Mouse (Mus musculus): ENCODE measurements around the gene Crb3.

Crb3 gene

DNA sequence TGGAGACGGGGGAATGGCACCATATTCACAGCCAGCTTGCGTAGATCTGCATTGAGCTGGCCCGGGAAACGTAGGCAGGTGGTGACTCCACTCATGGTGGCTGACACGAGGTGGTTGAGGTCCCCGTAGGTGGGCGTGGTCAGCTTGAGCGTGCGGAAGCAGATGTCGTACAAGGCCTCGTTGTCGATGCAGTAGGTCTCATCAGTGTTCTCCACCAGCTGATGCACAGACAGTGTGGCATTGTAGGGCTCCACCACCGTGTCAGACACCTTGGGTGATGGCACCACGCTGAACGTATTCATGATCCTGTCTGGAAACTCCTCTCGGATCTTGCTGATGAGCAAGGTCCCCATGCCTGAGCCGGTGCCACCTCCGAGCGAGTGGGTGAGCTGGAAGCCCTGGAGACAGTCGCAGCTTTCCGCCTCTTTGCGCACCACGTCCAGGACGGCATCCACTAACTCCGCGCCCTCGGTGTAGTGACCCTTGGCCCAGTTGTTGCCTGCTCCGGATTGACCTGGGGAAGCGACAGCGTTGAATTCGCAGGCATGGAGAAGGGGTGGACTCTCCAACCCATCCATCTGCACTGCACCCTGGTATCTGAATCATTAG is 22.4 kb downstream of the Crb3 start:
- no peaks in the 10 kb centered on the region for H3K36me3 ChIP-seq (ENCODE audit: control insufficient read depth, insufficient read depth, low read length, poor library complexity, severe bottlenecking)
- no peak for DNase-seq (ENCODE audit: low read depth, low spot score)
- H3K27me3 ChIP-seq (ENCODE audit: control insufficient read depth, insufficient read depth, low read length, poor library complexity, severe bottlenecking), result no peaks in the 10 kb centered on the region

DNA sequence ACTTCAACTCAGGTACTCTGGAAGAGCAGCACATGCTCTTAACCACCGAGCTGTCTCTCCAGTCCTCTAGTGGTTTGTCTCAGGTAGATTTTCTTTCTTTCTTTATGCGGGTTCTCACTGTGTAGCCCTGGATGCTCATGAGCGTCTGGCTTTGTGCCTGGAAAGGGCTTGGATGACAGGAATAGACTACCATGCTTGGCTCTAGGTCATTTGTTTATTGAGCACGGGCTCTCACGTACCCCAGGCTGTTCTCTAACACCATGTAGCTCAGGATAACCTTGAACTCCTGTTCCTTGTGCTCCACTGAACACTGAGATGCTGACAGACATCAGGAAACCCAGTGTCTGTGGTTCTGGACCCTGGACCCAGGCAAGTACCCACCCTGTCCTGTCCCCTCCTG is 23.6 kb downstream of the Crb3 start:
- H3K36me3 ChIP-seq (ENCODE audit: control insufficient read depth, insufficient read depth, low read length, poor library complexity, severe bottlenecking), result no peaks in the 10 kb centered on the region
- H3K27me3 ChIP-seq (ENCODE audit: control insufficient read depth, insufficient read depth, low read length, poor library complexity, severe bottlenecking), result no peaks in the 10 kb centered on the region
- no peak for DNase-seq (ENCODE audit: low read depth, low spot score)

DNA sequence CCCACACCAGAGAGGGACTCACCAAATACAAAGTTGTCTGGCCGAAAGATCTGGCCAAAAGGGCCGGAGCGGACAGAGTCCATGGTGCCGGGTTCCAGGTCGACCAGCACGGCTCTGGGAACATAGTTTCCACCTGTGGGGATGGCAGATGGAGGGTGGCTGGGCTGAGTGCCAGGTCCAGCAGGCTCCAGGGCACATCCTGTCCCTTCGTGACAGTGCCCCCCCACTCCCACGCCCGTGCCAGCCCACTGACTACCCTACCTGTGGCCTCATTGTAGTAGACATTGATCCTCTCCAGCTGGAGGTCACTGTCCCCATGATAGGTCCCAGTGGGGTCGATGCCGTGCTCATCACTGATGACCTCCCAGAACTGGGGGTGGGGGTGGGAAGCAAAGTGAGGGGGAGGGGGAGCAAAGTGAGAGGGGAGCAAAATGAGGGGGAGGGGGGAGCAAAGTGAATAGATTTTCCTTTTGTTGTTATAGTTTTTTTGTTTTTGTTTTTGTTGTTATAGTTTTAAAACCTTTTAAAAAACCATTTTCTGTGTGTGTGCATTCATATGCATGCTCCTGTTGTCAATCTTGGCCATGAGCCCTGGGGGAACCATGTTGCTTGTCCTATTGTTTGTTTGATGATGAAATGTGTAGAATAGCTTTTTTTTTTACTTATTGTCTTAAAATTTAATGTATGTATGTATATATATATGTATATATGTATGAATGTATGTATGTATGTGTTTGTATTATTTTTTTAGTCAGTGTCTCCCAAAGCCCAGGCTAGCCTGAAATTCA is 27.3 kb downstream of the Crb3 start:
- DNase-seq (ENCODE audit: low read depth, low spot score), result no peak
- H3K36me3 ChIP-seq (ENCODE audit: control insufficient read depth, insufficient read depth, low read length, poor library complexity, severe bottlenecking), result no peaks in the 10 kb centered on the region

DNA sequence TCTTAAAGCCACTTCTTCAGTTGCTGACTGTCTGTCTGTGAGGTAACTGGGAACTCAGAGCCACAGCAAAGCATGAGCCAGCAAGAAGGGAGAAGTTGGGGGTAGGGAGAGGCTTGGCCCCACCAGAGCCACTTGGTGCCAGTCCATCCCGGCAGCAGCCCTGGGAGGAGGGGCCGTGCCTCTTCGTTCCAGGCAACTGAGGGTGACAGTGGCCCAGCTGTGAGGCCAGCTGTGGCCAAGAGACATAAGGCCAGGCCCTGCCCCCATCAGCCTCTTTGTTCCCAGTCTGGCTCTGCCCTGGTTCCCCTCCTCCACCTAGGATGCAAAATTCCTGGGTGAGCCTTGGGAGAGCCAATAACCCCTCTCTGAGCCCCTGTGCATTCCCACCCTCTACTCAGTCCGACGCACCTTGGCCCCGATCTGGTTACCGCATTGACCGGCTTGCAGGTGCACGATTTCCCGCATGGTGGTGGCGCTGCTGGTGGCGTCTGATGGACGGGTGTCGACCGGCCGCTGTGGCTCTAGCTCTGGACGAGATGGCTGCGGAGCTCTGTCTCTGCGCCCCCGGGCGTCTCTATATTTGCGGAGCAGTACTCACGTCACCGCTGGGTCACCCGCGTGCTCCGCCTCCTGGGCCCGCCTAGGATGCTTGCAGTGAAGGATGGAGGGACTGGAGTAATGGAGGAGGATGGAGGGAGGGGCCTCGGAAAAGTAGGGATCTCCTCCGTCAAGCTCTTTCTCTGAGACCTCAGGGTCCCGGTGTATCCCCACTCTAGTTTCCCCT is 28.3 kb downstream of the Crb3 start, which contains the start of gene Tubb4a:
TSS of gene Tubb4a (minus strand) at position 734 of the 784 bp plus-strand sequence.
- no peak for DNase-seq (ENCODE audit: low read depth, low spot score)
- no peaks in the 10 kb centered on the region; the same call in 1 of the 2 replicates for H3K27me3 ChIP-seq (ENCODE audit: control insufficient read depth, insufficient read depth, low read length, poor library complexity, severe bottlenecking)

More for the DNA sequence above, 27.3 kb downstream of the Crb3 start:
- no peaks in the 10 kb centered on the region; the same call in 1 of the 2 replicates for H3K27me3 ChIP-seq (ENCODE audit: control insufficient read depth, insufficient read depth, low read length, poor library complexity, severe bottlenecking)

DNA sequence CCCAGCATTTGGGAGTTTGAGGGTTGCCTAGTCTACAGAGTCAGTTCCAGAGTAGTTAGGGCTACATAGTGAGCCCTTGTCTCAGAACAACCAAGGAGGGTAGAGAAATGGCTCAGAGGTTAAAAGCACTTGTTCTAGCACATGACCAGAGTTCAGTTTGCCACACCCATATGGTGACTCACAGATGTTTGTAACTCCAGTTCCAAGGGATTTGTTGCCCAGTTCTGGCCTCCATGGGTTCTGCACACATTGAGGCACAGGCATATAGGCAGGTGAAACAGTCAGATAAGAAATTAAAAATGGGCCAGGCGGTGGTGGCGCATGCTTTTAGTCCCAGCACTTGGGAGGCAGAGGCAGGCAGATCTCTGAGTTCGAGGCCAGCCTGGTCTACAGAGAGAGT is 35.3 kb downstream of the Crb3 start:
- no peaks in the 10 kb centered on the region; the same call in 1 of the 2 replicates for H3K36me3 ChIP-seq (ENCODE audit: control insufficient read depth, insufficient read depth, low read length, poor library complexity, severe bottlenecking)
- DNase-seq (ENCODE audit: low read depth, low spot score), result no peak
- no peaks in the 10 kb centered on the region for H3K27me3 ChIP-seq (ENCODE audit: control insufficient read depth, insufficient read depth, low read length, poor library complexity, severe bottlenecking)

More for the DNA sequence above, 28.3 kb downstream of the Crb3 start, which contains the start of gene Tubb4a:
- no peaks in the 10 kb centered on the region; the same call in 1 of the 2 replicates for H3K36me3 ChIP-seq (ENCODE audit: control insufficient read depth, insufficient read depth, low read length, poor library complexity, severe bottlenecking)

DNA sequence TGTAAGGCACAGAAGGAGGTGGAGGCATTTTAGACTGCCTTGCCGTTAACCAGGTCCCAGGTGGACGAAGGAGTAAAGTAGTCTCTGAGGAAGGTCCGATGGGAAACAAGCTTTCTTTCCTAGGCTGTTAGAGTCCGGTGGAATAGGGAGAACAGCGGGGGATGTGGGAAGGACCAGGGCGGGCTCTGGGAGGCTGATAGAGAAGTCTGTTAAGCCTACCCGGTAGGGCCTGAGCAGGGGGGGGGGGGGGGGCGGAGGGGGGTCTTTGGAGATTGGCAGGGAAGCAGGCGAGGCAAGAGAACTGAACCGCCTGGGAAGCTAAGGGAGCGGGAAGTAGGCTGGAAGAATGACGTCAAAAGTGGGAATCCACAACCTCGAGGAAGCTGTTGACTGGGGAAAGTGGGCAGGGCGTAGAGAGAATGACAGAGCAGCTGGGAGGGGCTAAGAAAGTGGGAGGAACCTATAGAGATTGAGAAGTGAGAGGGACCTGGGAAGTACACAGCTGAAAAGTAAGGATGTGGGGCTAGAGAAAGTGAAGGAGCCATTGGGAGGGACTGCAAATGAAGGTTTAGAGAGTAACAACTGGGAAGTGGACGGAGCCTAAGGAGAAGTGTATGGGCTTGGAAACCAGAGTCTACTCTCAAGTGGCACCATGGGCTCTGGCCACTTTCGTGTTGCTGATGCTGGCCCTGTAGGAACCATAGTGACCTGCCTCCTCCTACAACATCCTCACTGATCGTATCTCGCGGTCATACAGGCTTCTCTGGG is 37.1 kb downstream of the Crb3 start:
- Histone ChIP-seq H3K27me3 (ENCODE audit: control insufficient read depth, insufficient read depth, low read length, poor library complexity, severe bottlenecking) (no peaks in the 10 kb centered on the region), H3K36me3 (ENCODE audit: control insufficient read depth, insufficient read depth, low read length, poor library complexity, severe bottlenecking) (no peaks in the 10 kb centered on the region; the same call in 1 of the 2 replicates)
- DNase-seq (ENCODE audit: low read depth, low spot score), result peak; percentile 50

DNA sequence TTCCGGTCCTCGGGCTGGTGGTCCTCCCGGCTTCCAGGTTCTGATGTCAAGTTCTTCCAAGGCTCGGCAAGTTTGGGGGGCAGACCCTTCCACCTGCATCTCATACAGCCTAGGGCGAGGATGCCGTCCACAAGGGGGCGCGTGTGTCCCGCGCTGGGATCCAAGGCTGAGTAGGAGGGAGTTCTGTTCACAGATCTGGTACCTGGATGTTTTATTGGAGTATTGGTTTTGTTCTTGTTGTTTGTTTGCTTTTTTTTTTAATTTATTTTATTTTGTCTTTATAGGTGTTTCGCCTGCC is 37.7 kb downstream of the Crb3 start:
- Histone ChIP-seq H3K27me3 (ENCODE audit: control insufficient read depth, insufficient read depth, low read length, poor library complexity, severe bottlenecking) (no peaks in the 10 kb centered on the region), H3K36me3 (ENCODE audit: control insufficient read depth, insufficient read depth, low read length, poor library complexity, severe bottlenecking) (no peaks in the 10 kb centered on the region; the same call in 1 of the 2 replicates)
- peak; percentile 86 for DNase-seq (ENCODE audit: low read depth, low spot score)

DNA sequence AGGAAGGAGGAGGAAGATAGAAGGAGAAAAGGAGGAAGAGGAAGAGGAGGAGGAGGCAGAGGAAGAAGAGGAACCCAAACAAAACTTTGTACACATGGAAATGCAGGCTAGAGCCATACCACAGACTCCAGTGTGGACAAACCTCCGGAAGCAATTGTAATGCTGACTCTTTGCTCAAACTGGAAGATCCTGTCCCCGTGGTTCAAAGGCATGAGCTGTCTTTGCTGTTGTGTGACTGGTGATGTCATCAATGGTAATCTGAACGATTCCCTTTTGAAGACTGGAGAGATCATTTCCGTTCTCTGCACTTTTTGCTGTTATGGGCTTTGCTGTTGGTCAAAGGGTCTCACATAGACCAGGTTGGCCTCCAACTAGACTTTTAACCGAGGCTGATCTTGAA is 39.4 kb downstream of the Crb3 start:
- Histone ChIP-seq H3K27me3 (ENCODE audit: control insufficient read depth, insufficient read depth, low read length, poor library complexity, severe bottlenecking) (no peaks in the 10 kb centered on the region), H3K36me3 (ENCODE audit: control insufficient read depth, insufficient read depth, low read length, poor library complexity, severe bottlenecking) (no peaks in the 10 kb centered on the region)
- no peak for DNase-seq (ENCODE audit: low read depth, low spot score)

DNA sequence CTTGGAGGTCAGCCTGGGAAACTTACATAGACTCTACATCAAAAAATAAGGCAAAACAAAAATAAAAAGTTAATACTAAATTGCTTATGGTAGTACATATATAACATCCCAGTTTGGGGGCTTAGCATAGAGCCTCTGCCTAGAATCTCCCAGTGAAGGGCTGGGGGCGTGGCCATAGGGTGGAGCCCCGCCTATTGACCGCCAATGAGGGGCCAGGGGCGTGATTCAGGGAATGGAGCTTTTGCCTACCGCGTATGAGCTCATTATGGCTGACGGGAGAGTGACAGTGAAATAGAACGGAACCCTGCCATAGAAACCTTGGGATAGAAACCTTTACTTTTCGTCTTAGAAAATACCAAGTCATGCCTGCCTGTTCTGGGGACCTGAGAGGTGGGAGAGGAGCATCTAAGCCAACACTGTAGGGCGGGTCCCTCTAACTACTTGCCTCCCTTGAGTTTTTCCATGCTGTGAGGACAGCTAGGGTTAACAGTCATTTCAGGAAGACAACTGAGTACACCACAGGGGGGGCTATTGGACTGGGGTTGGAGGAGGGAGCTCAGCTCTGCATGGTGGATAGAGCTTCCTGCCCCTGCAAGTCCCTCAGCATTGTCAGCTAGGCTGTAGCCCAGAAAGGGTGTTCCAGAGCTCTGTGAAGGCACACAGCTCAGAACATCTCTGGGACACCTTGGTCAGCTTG is 40.9 kb downstream of the Crb3 start:
- no peaks in the 10 kb centered on the region for H3K36me3 ChIP-seq (ENCODE audit: control insufficient read depth, insufficient read depth, low read length, poor library complexity, severe bottlenecking)
- no peak for DNase-seq (ENCODE audit: low read depth, low spot score)
- H3K27me3 ChIP-seq (ENCODE audit: control insufficient read depth, insufficient read depth, low read length, poor library complexity, severe bottlenecking), result no peaks in the 10 kb centered on the region

DNA sequence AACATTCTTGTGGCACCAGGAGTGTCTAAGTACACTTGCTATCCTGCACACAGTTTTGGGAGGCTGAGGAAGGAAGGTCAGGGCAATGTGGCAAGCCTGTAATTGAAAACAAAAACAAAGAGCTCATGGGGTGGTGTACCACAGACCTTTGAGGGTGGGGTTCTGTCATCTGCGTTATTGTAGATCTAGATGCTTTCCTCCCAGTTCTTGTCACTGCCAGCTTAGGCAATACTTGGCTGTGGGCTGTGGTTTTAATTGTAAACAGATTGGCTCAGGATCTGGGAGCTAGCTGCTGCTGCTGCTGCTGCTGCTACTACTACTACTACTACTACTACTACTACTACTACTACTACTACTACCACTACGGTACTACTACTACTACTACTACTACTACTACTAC is 43.4 kb downstream of the Crb3 start:
- Histone ChIP-seq H3K36me3 (ENCODE audit: control insufficient read depth, insufficient read depth, low read length, poor library complexity, severe bottlenecking) (no peaks in the 10 kb centered on the region), H3K27me3 (ENCODE audit: control insufficient read depth, insufficient read depth, low read length, poor library complexity, severe bottlenecking) (no peaks in the 10 kb centered on the region)
- no peak for DNase-seq (ENCODE audit: low read depth, low spot score)

DNA sequence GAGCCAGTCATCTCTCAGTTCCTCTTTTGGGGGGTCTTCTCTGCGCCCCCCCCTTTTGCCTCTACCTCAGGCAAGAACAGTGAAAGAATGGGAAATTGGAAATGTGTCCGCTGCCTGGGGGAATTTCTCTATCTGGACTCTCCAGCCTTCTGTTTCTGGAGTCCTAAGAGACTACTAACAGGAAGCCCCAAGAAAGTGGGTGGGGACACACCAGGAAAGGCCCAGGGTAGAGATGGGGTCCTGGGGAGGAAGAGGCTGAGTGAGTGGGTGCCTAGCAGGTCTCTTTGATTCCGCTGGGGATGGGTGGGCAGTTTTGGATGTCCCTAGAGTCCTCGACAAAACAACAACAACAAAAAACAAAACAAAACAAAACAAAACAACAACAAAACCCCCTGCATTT is 45.6 kb downstream of the Crb3 start:
- no peaks in the 10 kb centered on the region for H3K27me3 ChIP-seq (ENCODE audit: control insufficient read depth, insufficient read depth, low read length, poor library complexity, severe bottlenecking)
- no peaks in the 10 kb centered on the region for H3K36me3 ChIP-seq (ENCODE audit: control insufficient read depth, insufficient read depth, low read length, poor library complexity, severe bottlenecking)
- no peak for DNase-seq (ENCODE audit: low read depth, low spot score)

DNA sequence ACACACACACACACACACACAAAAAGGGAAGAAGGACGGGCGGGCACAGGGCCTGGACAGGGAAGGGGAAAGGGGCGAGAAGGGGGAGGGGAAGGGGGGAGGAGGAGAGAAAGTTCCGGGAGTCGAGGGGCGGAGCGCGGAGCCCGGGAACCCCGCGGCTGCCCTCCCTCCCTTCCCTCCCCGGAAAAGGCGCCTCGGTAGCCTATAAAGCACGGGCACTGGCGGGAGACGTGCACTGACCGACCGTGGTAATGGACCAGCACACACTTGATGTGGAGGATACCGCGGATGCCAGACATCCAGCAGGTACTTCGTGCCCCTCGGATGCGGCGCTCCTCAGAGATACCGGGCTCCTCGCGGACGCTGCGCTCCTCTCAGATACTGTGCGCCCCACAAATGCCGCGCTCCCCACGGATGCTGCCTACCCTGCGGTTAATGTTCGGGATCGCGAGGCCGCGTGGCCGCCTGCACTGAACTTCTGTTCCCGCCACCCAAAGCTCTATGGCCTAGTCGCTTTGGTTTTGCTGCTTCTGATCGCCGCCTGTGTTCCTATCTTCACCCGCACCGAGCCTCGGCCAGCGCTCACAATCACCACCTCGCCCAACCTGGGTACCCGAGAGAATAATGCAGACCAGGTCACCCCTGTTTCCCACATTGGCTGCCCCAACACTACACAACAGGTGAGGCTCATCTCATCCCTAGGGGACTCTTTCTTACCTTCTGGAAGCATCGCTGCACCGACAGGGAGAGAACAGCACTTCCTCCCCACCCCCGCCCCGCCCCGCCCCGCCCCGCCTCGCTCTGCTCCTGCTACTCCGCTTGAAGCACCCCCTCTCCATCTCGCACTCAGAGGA is 46.5 kb downstream of the Crb3 start, which contains the start of gene Tnfsf9:
TSS of gene Tnfsf9 (plus strand) at position 145 of the 854 bp plus-strand sequence.
- Histone ChIP-seq H3K36me3 (ENCODE audit: control insufficient read depth, insufficient read depth, low read length, poor library complexity, severe bottlenecking) (no peaks in the 10 kb centered on the region), H3K27me3 (ENCODE audit: control insufficient read depth, insufficient read depth, low read length, poor library complexity, severe bottlenecking) (no peaks in the 10 kb centered on the region)
- peak; percentile 37 for DNase-seq (ENCODE audit: low read depth, low spot score)

DNA sequence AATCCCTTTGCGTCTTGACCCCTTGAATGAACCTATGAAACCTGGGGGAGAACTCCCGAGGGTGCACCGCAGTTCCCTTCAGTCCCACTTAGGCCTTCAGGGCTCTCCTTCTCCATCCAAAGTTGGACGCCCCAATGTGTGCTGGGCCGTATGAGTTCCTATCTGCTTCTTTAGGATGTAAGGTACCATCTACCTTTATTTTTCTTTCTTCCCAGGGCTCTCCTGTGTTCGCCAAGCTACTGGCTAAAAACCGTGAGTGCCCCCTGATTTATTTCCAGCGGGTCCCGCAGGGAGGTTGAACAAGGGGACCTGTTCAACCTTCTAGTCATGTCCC is 47.1 kb downstream of the Crb3 start:
- H3K36me3 ChIP-seq (ENCODE audit: control insufficient read depth, insufficient read depth, low read length, poor library complexity, severe bottlenecking), result no peaks in the 10 kb centered on the region
- no peak for DNase-seq (ENCODE audit: low read depth, low spot score)
- no peaks in the 10 kb centered on the region for H3K27me3 ChIP-seq (ENCODE audit: control insufficient read depth, insufficient read depth, low read length, poor library complexity, severe bottlenecking)

Measured in splenic B cell, adult 2 months (primary cell).